Mouse (Mus musculus): ENCODE measurements at regions not wholly inside any gene's neighbourhood (a gene's known extent, or its start where the extent isn't known, plus 50 kb on each side); places are given as distances from the start of the nearest gene placed in this dataset.

- no peak overlapping the region for H3K4me3 ChIP-seq (ENCODE audit: low read depth, low read length)
- WGBS, result 28% methylated on average over 6 of the region's 6 CpGs
- H3K36me3 ChIP-seq (ENCODE audit: control insufficient read depth, insufficient read depth, low read length), result no peaks in the 10 kb centered on the region
- no peaks in the 10 kb centered on the region for H3K9me3 ChIP-seq (ENCODE audit: control insufficient read depth, low read length)
- H3K9ac ChIP-seq (ENCODE audit: low read depth, low read length), result peak overlapping the region; percentile 5; the same call in 1 of the 2 replicates
- ATAC-seq (ENCODE audit: low FRiP score) (peak; percentile 47), DNase-seq (ENCODE audit: low spot score) (no peak)
- H3K27me3 ChIP-seq (ENCODE audit: control insufficient read depth, insufficient read depth, low read length), result no peaks in the 10 kb centered on the region
- no peak overlapping the region for H3K4me2 ChIP-seq (replicated peaks; ENCODE audit: low read depth, low read length)
- H3K27ac ChIP-seq (ENCODE audit: low read depth, low read length), result peak overlapping the region; percentile 85
- peaks cover 6% of the 10 kb centered on the region for H3K4me1 ChIP-seq (replicated peaks; ENCODE audit: control insufficient read depth, insufficient read depth, low read length)
These were observed 74.9 kb downstream of the E030025P04Rik start for GRCm38 (mm10) chr11:109069326-109069709.

- DNase-seq (ENCODE audit: low spot score), result peak; percentile 76
- no peak overlapping the region for H3K4me3 ChIP-seq (ENCODE audit: low read depth, low read length)
These were observed 75.5 kb downstream of the E030025P04Rik start for GRCm38 (mm10) chr11:109068371-109069325.

DNA sequence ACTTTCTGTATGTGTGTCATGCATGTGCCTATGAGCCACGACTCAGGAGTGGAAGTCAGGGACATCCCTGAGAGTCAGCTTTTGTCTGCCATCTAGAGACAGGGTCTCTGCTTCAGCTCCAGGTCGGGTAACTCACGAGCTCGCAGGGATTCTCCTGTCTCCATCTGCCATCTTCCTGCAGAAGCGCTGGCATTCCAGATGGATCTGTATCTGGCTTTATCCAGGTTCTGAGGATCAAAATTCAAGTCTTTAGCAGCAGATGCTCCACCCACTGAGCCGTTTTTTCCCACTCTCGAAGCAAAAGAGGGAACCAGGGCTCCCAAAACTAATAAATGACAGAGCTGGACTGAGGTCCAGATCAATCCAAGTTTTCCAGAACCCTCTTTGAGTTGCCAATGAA, 76.4 kb downstream of the E030025P04Rik start:
- ATAC-seq (ENCODE audit: low FRiP score) (no peak), DNase-seq (ENCODE audit: low spot score) (peak; percentile 11)
- no peaks in the 10 kb centered on the region for H3K9me3 ChIP-seq (ENCODE audit: control insufficient read depth, low read length)
- no peak overlapping the region for H3K9ac ChIP-seq (ENCODE audit: low read depth, low read length)
- H3K36me3 ChIP-seq (ENCODE audit: control insufficient read depth, insufficient read depth, low read length), result no peaks in the 10 kb centered on the region
- peak overlapping the region; percentile 85 for H3K27ac ChIP-seq (ENCODE audit: low read depth, low read length)
- no peaks in the 10 kb centered on the region for H3K27me3 ChIP-seq (ENCODE audit: control insufficient read depth, insufficient read depth, low read length)
- peaks cover 6% of the 10 kb centered on the region for H3K4me1 ChIP-seq (replicated peaks; ENCODE audit: control insufficient read depth, insufficient read depth, low read length)
- H3K4me3 ChIP-seq (ENCODE audit: low read depth, low read length), result no peak overlapping the region
- no peak overlapping the region for H3K4me2 ChIP-seq (replicated peaks; ENCODE audit: low read depth, low read length)
- WGBS, result 68% methylated on average over 7 of the region's 7 CpGs

More at GRCm38 (mm10) chr11:109068371-109069325, 75.5 kb downstream of the E030025P04Rik start:
- Histone ChIP-seq H3K27me3 (ENCODE audit: control insufficient read depth, insufficient read depth, low read length) (no peaks in the 10 kb centered on the region), H3K27ac (ENCODE audit: low read depth, low read length) (peak overlapping the region; percentile 85), H3K9ac (ENCODE audit: low read depth, low read length) (peak overlapping the region; percentile 5; the same call in 1 of the 2 replicates), H3K4me1 (replicated peaks; ENCODE audit: control insufficient read depth, insufficient read depth, low read length) (peaks cover 6% of the 10 kb centered on the region), H3K4me2 (replicated peaks; ENCODE audit: low read depth, low read length) (0 out of 2 replicates have a peak overlapping the region, but pooled peaks have one; percentile 8), H3K36me3 (ENCODE audit: control insufficient read depth, insufficient read depth, low read length) (no peaks in the 10 kb centered on the region), H3K9me3 (ENCODE audit: control insufficient read depth, low read length) (no peaks in the 10 kb centered on the region)
- peak; percentile 93 for ATAC-seq (ENCODE audit: low FRiP score)
- 20% methylated on average over 22 of the region's 22 CpGs for WGBS

- Histone ChIP-seq H3K4me2 (replicated peaks; ENCODE audit: low read depth, low read length) (no peak overlapping the region), H3K36me3 (ENCODE audit: control insufficient read depth, insufficient read depth, low read length) (no peaks in the 10 kb centered on the region), H3K4me1 (replicated peaks; ENCODE audit: control insufficient read depth, insufficient read depth, low read length) (no peaks in the 10 kb centered on the region), H3K9me3 (ENCODE audit: control insufficient read depth, low read length) (no peaks in the 10 kb centered on the region), H3K27me3 (ENCODE audit: control insufficient read depth, insufficient read depth, low read length) (no peaks in the 10 kb centered on the region), H3K27ac (ENCODE audit: low read depth, low read length) (no peak overlapping the region), H3K9ac (ENCODE audit: low read depth, low read length) (no peak overlapping the region), H3K4me3 (ENCODE audit: low read depth, low read length) (no peak overlapping the region)
- 64% methylated on average over 4 of the region's 4 CpGs for WGBS
- ATAC-seq (ENCODE audit: low FRiP score), result no peak
- no peak for DNase-seq (ENCODE audit: low spot score)
These were observed 82.2 kb downstream of the E030025P04Rik start for GRCm38 (mm10) chr11:109061971-109062370.

GRCm38 (mm10) chr11:109060527-109060908, 83.7 kb downstream of the E030025P04Rik start:
- 88% methylated on average over 3 of the region's 3 CpGs for WGBS

GRCm38 (mm10) chr11:109059863-109060526, 84.2 kb downstream of the E030025P04Rik start:
- no peak for ATAC-seq (ENCODE audit: low FRiP score)
- no peak overlapping the region for H3K9ac ChIP-seq (ENCODE audit: low read depth, low read length)
- no peak overlapping the region for H3K4me3 ChIP-seq (ENCODE audit: low read depth, low read length)
- 91% methylated on average over 12 of the region's 12 CpGs for WGBS
- H3K36me3 ChIP-seq (ENCODE audit: control insufficient read depth, insufficient read depth, low read length), result no peaks in the 10 kb centered on the region
- no peak overlapping the region for H3K27ac ChIP-seq (ENCODE audit: low read depth, low read length)
- DNase-seq (ENCODE audit: low spot score), result no peak
- no peaks in the 10 kb centered on the region for H3K4me1 ChIP-seq (replicated peaks; ENCODE audit: control insufficient read depth, insufficient read depth, low read length)
- no peaks in the 10 kb centered on the region for H3K9me3 ChIP-seq (ENCODE audit: control insufficient read depth, low read length)
- no peaks in the 10 kb centered on the region for H3K27me3 ChIP-seq (ENCODE audit: control insufficient read depth, insufficient read depth, low read length)
- no peak overlapping the region for H3K4me2 ChIP-seq (replicated peaks; ENCODE audit: low read depth, low read length)

More at GRCm38 (mm10) chr11:109060527-109060908, 83.7 kb downstream of the E030025P04Rik start:
- H3K36me3 ChIP-seq (ENCODE audit: control insufficient read depth, insufficient read depth, low read length), result no peaks in the 10 kb centered on the region
- H3K9ac ChIP-seq (ENCODE audit: low read depth, low read length), result no peak overlapping the region
- no peak overlapping the region for H3K4me3 ChIP-seq (ENCODE audit: low read depth, low read length)
- no peaks in the 10 kb centered on the region for H3K9me3 ChIP-seq (ENCODE audit: control insufficient read depth, low read length)
- H3K4me2 ChIP-seq (replicated peaks; ENCODE audit: low read depth, low read length), result no peak overlapping the region
- H3K4me1 ChIP-seq (replicated peaks; ENCODE audit: control insufficient read depth, insufficient read depth, low read length), result no peaks in the 10 kb centered on the region
- no peak for DNase-seq (ENCODE audit: low spot score)
- H3K27me3 ChIP-seq (ENCODE audit: control insufficient read depth, insufficient read depth, low read length), result no peaks in the 10 kb centered on the region
- ATAC-seq (ENCODE audit: low FRiP score), result no peak
- no peak overlapping the region for H3K27ac ChIP-seq (ENCODE audit: low read depth, low read length)

DNA sequence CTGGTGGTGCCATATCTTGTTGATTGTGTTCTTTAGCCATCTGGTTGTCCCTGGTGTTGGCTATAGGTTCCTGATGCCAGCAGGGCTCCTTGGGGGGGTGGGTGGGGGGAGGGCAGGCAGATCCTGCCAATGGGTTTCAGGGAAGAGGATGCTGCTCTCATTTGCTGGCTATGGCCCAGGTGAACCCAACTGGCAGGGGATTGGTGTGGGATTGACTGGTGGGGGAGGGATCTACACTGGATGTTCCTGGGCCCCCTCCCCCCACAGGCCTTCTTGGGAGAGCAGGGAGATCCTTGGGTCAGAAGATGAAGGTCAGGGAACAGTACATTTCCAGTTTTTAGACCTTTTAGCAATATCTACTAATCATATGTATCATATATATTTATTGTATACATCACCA, 86.1 kb downstream of the E030025P04Rik start:
- Histone ChIP-seq H3K4me1 (replicated peaks; ENCODE audit: control insufficient read depth, insufficient read depth, low read length) (no peaks in the 10 kb centered on the region), H3K4me3 (ENCODE audit: low read depth, low read length) (no peak overlapping the region), H3K27ac (ENCODE audit: low read depth, low read length) (no peak overlapping the region), H3K9ac (ENCODE audit: low read depth, low read length) (no peak overlapping the region), H3K27me3 (ENCODE audit: control insufficient read depth, insufficient read depth, low read length) (no peaks in the 10 kb centered on the region), H3K36me3 (ENCODE audit: control insufficient read depth, insufficient read depth, low read length) (no peaks in the 10 kb centered on the region), H3K9me3 (ENCODE audit: control insufficient read depth, low read length) (no peaks in the 10 kb centered on the region), H3K4me2 (replicated peaks; ENCODE audit: low read depth, low read length) (no peak overlapping the region)
- ATAC-seq (ENCODE audit: low FRiP score) (no peak), DNase-seq (ENCODE audit: low spot score) (no peak)

- H3K36me3 ChIP-seq (ENCODE audit: control insufficient read depth, insufficient read depth, low read length), result no peaks in the 10 kb centered on the region
- 77% methylated on average over 10 of the region's 10 CpGs for WGBS
- H3K27me3 ChIP-seq (ENCODE audit: control insufficient read depth, insufficient read depth, low read length), result no peaks in the 10 kb centered on the region
- no peak overlapping the region for H3K4me2 ChIP-seq (replicated peaks; ENCODE audit: low read depth, low read length)
- ATAC-seq (ENCODE audit: low FRiP score), result no peak
- no peak overlapping the region for H3K4me3 ChIP-seq (ENCODE audit: low read depth, low read length)
- no peak overlapping the region for H3K9ac ChIP-seq (ENCODE audit: low read depth, low read length)
- no peak overlapping the region for H3K27ac ChIP-seq (ENCODE audit: low read depth, low read length)
- no peaks in the 10 kb centered on the region for H3K4me1 ChIP-seq (replicated peaks; ENCODE audit: control insufficient read depth, insufficient read depth, low read length)
- no peak for DNase-seq (ENCODE audit: low spot score)
- no peaks in the 10 kb centered on the region for H3K9me3 ChIP-seq (ENCODE audit: control insufficient read depth, low read length)
These were observed 95.7 kb downstream of the E030025P04Rik start for GRCm38 (mm10) chr11:109048257-109049101.

All from hindbrain, embryonic 11.5 days (tissue).